Mouse (Mus musculus): ENCODE results near the gene Dad1. TPM values are rescaled to one million over a fixed set of nuclear protein-coding genes. Genes with fewer than 3 reads are reported as not detected.

The Dad1 gene
- polyA plus RNA-seq, 1 experiment from 2014 or later, result 237 TPM

Other genes with a start within 250 kb of the Dad1 start
- 18.8 and 22.0 TPM in 2 replicates for gene Abhd4, start 84 bp upstream of the Dad1 start, polyA plus RNA-seq (2016; fragmentation: Nextera tagmentation; extraction: Ambion mirVana)
- not detected in 2 replicates for gene Olfr49, start 30.8 kb upstream of the Dad1 start, polyA plus RNA-seq (2016; fragmentation: Nextera tagmentation; extraction: Ambion mirVana)
- 24.9 and 27.3 TPM in 2 replicates for gene Oxa1l, start 106.7 kb upstream of the Dad1 start, polyA plus RNA-seq (2016; fragmentation: Nextera tagmentation; extraction: Ambion mirVana)
- 8.4 and 8.5 TPM in 2 replicates for gene Slc7a7, start 163.7 kb upstream of the Dad1 start, polyA plus RNA-seq (2016; fragmentation: Nextera tagmentation; extraction: Ambion mirVana)
- 269 and 282 TPM in 2 replicates for gene Mrpl52, start 172.8 kb upstream of the Dad1 start, polyA plus RNA-seq (2016; fragmentation: Nextera tagmentation; extraction: Ambion mirVana)
- gene Mmp14, start 177.5 kb upstream of the Dad1 start, polyA plus RNA-seq (2016; fragmentation: Nextera tagmentation; extraction: Ambion mirVana), result 36.7 and 38.2 TPM in 2 replicates
- gene Lrp10, start 210.0 kb upstream of the Dad1 start, polyA plus RNA-seq (2016; fragmentation: Nextera tagmentation; extraction: Ambion mirVana), result 31.2 and 32.9 TPM in 2 replicates
- 0.19 and 0.39 TPM in 2 replicates for gene Rem2, start 222.0 kb upstream of the Dad1 start, polyA plus RNA-seq (2016; fragmentation: Nextera tagmentation; extraction: Ambion mirVana)